9 mouse cellular contexts compared by ENCODE assay signal in the genomic region with DNA sequence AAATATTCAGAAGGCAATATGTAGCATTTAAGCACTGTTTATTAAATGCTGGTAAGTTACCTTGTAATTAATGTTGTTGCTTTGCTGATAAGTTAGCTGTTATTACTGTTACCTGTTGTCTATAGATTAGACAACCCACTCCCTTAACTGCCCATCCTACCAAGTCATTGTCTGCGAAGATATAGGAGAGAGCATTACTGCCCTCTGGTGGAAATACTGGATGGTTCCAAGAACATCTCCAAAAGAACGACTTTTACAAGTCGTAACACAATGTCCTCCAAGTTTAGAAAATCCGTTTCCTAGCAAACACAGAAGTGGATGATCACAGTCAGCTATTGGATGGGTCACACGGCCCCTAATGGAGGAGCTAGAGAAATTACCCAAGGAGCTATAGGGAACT.
DNase-seq lines count a peak whose midpoint lies in the region; TF ChIP-seq lines count a peak whose summit lies in the region.
"Had no signal": no experiment of that assay in that cellular context is flagged by ENCODE, and none has a peak within 500 bp of the region (broad histone marks: within the 10 kb centered on the region; RNA-seq: fewer than 3 reads in every experiment).

No protein-coding gene starts in this region.

- H3K4me3 ChIP-seq in cortical plate, adult 2 months (ENCODE audit: insufficient read depth, low read length): no peak overlapping the region
- H3K4me3 ChIP-seq: limb, embryonic 12.5 days had no signal

- H3K4me1 ChIP-seq in cortical plate, adult 2 months (ENCODE audit: control insufficient read depth, insufficient read depth, low read length): no peaks in the 10 kb centered on the region
- H3K4me1 ChIP-seq: limb, embryonic 12.5 days had no signal

- H3K27ac ChIP-seq in cortical plate, adult 2 months (ENCODE audit: insufficient read depth, low read length): no peak overlapping the region
- H3K27ac ChIP-seq: limb, embryonic 12.5 days had no signal

- peak; percentile 61 to 79 for DNase-seq in cerebellum, postnatal 10 days
- no peak for DNase-seq in cerebellum, adult 9-11 months
- peak; percentile 22 for DNase-seq in left cerebral cortex, adult 11 months (ENCODE audit: low spot score)
- DNase-seq in left cerebral cortex, postnatal 36 days (ENCODE audit: low spot score in 2 of 2): no peak
- DNase-seq in lung, postnatal 10 days: peak; percentile 11
- no peak for DNase-seq in spleen, postnatal 4 days (ENCODE audit: low spot score in 2 of 2)
- no peak for DNase-seq in yolk sac, embryonic 10.5 days (ENCODE audit: low spot score)

- intact Hi-C loops in left cerebral cortex, postnatal 36 days (cut with DNase I): loop anchor here (1.0 to 5.0 kb wide), 2 partner anchors 161 to 594 kb away; no protein-coding TSS in a partner anchor

- TF ChIP-seq POLR2A in cortical plate, adult 2 months (IDR thresholded peaks at IDR 0.05; ENCODE audit: extremely low read depth, insufficient read depth, low read length): no peak

- TF ChIP-seq CTCF in cortical plate, adult 2 months (IDR thresholded peaks at IDR 0.05; ENCODE audit: extremely low read depth, insufficient read depth, low read length): peak; percentile 33; the same call in 1 of the 2 replicates

Comparison
In these comparisons a context has a peak if more than half of its experiments do, and no peak if none do; other contexts are left out.
1. DNase-seq: peak in cerebellum, postnatal 10 days (2 of 2), left cerebral cortex, adult 11 months (single experiment) and lung, postnatal 10 days (single experiment); none in cerebellum, adult 9-11 months (single experiment), left cerebral cortex, postnatal 36 days (0 of 2), spleen, postnatal 4 days (0 of 2) and yolk sac, embryonic 10.5 days (single experiment).